Mouse (Mus musculus) ES-E14 (cell line): ENCODE measurements at regions not wholly inside any gene's neighbourhood (a gene's known extent, or its start where the extent isn't known, plus 50 kb on each side); places are given as distances from the start of the nearest gene placed in this dataset.

Experiments used
- DNase-seq: peaks from one replicate; pipeline ENCODE4 v3.0.0-alpha.2; 2013; ENCODE audit warnings: low read depth, low spot score
- H3K27ac ChIP-seq: 2 replicates; pipeline ENCODE4 v1.5.1; 2012; ENCODE audit warnings: low read depth, mild to moderate bottlenecking, low read length, moderate library complexity, mixed read lengths; ENCODE audit not compliant: poor library complexity, insufficient read depth, severe bottlenecking
- H3K36me3 ChIP-seq: 2 replicates; pipeline ENCODE4 v1.6.1; 2012; ENCODE audit warnings: mild to moderate bottlenecking, low read length, moderate library complexity, mixed read lengths; ENCODE audit not compliant: control insufficient read depth, poor library complexity, insufficient read depth, severe bottlenecking
- H3K4me1 ChIP-seq, 2 experiments: fragments of 150-350 bp in 1 of 2; sonication (generic) in 1 of 2; 2 replicates each; pipeline ENCODE4 v1.6.1; 2012; ENCODE audit warnings: low read length in 2 of 2, mild to moderate bottlenecking in 1 of 2, mixed read lengths in 1 of 2; ENCODE audit not compliant: control insufficient read depth in 2 of 2, insufficient read depth in 2 of 2, poor library complexity in 1 of 2
- H3K4me3 ChIP-seq, 2 experiments: fragments of 150-350 bp in 1 of 2; sonication (generic) in 1 of 2; 2 replicates each; pipeline ENCODE4 v1.5.1; 2012; ENCODE audit warnings: low read length in 2 of 2, low read depth in 1 of 2, mild to moderate bottlenecking in 1 of 2, mixed read lengths in 1 of 2; ENCODE audit not compliant: insufficient read depth in 1 of 2, poor library complexity in 1 of 2, severe bottlenecking in 1 of 2
- H3K9ac ChIP-seq: 2 replicates; pipeline ENCODE4 v1.6.1; 2012; ENCODE audit warnings: low read depth, mild to moderate bottlenecking, low read length, mixed read lengths; ENCODE audit not compliant: poor library complexity, insufficient read depth, severe bottlenecking
- H3K9me3 ChIP-seq: fragments of 150-350 bp; sonication (generic); 2 replicates; pipeline ENCODE4 v1.6.1; 2012; ENCODE audit warnings: low read depth, mild to moderate bottlenecking, low read length; ENCODE audit not compliant: control insufficient read depth, insufficient read depth
- CHD2 ChIP-seq: IDR thresholded peaks from 2 replicates; pipeline ENCODE4 v1.6.1; 2014; ENCODE audit warnings: mild to moderate bottlenecking, low read depth, low read length, inconsistent platforms
- HCFC1 ChIP-seq: IDR thresholded peaks from 2 replicates; pipeline ENCODE4 v1.6.1; 2012; ENCODE audit warnings: low read length, inconsistent platforms, borderline replicate concordance; ENCODE audit not compliant: insufficient read depth
- MAFK ChIP-seq: IDR thresholded peaks from 2 replicates; pipeline ENCODE4 v1.6.1; 2014; ENCODE audit warnings: mild to moderate bottlenecking, low read depth, low read length, inconsistent platforms; ENCODE audit not compliant: insufficient read depth
- ZC3H11A ChIP-seq: IDR thresholded peaks from 2 replicates; pipeline ENCODE4 v1.6.1; 2012; ENCODE audit warnings: low read depth, mild to moderate bottlenecking, inconsistent platforms, low read length, borderline replicate concordance
- ZNF384 ChIP-seq: IDR thresholded peaks from 2 replicates; pipeline ENCODE4 v1.6.1; 2012; ENCODE audit warnings: low read depth, low read length, inconsistent platforms
- in situ Hi-C, 2 experiments: fragments of 600-800 bp; cut with MboI; formaldehyde crosslinking; loops; one replicate each; pipeline ENCODE4 v1.15.1; 2025; ENCODE audit warnings: low sequenced_read_pairs in 2 of 2, inconsistent platforms in 1 of 2; ENCODE audit not compliant: unreplicated experiment in 2 of 2

GRCm38 (mm10) chr8:35109506-35110217 lies 655.9 kb upstream of the Gm19410 start:
- Histone ChIP-seq H3K4me3 (no peak overlapping the region), H3K27ac (no peak overlapping the region), H3K9ac (no peak overlapping the region), H3K4me1 (no peaks in the 10 kb centered on the region), H3K36me3 (no peaks in the 10 kb centered on the region), H3K9me3 (no peaks in the 10 kb centered on the region)
- DNase-seq, result no peak
- TF ChIP-seq ZC3H11A, result no peak
- TF ChIP-seq MAFK, result no peak
- TF ChIP-seq ZNF384, result no peak
- no peak for TF ChIP-seq CHD2
- no peak for TF ChIP-seq HCFC1
- in situ Hi-C loops, result no loop called here

- in situ Hi-C loops, result no loop called here
- DNase-seq, result no peak
- Histone ChIP-seq H3K36me3 (no peaks in the 10 kb centered on the region), H3K4me3 (no peak overlapping the region), H3K9ac (no peak overlapping the region), H3K4me1 (no peaks in the 10 kb centered on the region), H3K27ac (no peak overlapping the region), H3K9me3 (no peaks in the 10 kb centered on the region)
- TF ChIP-seq ZC3H11A (no peak), ZNF384 (no peak), MAFK (no peak), CHD2 (no peak), HCFC1 (no peak)
Observed at GRCm38 (mm10) chr8:35110286-35110685, 655.3 kb upstream of the Gm19410 start.

GRCm38 (mm10) chr8:35111130-35111529 lies 654.5 kb upstream of the Gm19410 start:
- in situ Hi-C loops, result no loop called here
- no peak overlapping the region for H3K4me3 ChIP-seq
- TF ChIP-seq ZC3H11A (no peak), ZNF384 (no peak), HCFC1 (no peak), MAFK (no peak), CHD2 (no peak)
- H3K4me1 ChIP-seq, result no peaks in the 10 kb centered on the region
- no peak for DNase-seq
- H3K36me3 ChIP-seq, result no peaks in the 10 kb centered on the region
- no peak overlapping the region for H3K9ac ChIP-seq
- no peaks in the 10 kb centered on the region for H3K9me3 ChIP-seq
- no peak overlapping the region for H3K27ac ChIP-seq

GRCm38 (mm10) chr8:35112591-35113265 lies 652.9 kb upstream of the Gm19410 start:
- no peak for DNase-seq
- no peaks in the 10 kb centered on the region for H3K36me3 ChIP-seq
- no peak overlapping the region for H3K4me3 ChIP-seq
- no peak overlapping the region for H3K27ac ChIP-seq
- no peak for TF ChIP-seq CHD2
- no peak for TF ChIP-seq MAFK
- no peak for TF ChIP-seq HCFC1
- no peak for TF ChIP-seq ZC3H11A
- TF ChIP-seq ZNF384, result no peak
- in situ Hi-C loops, result no loop called here
- no peaks in the 10 kb centered on the region for H3K9me3 ChIP-seq
- H3K9ac ChIP-seq, result no peak overlapping the region
- no peaks in the 10 kb centered on the region for H3K4me1 ChIP-seq
